ENCODE assay signal across 8 mouse cellular contexts in genomic region chr13:108347016-108347415, GRCm38 (mm10). TPM values are rescaled to one million over a fixed set of nuclear protein-coding genes. Genes with fewer than 3 reads are reported as not detected.
DNase-seq lines count a peak whose midpoint lies in the region.

No protein-coding gene starts in this region.

- peak; percentile 9 for DNase-seq in heart, adult 8-10 months (ENCODE audit: low spot score)
- no peak for DNase-seq in heart, postnatal 25 days (ENCODE audit: low spot score)
- peak; percentile 72 for DNase-seq in CD4-positive, CD25-positive, alpha-beta regulatory T cell, adult 2 months (ENCODE audit: low read depth, low spot score)
- DNase-seq in brain, adult 2 months (ENCODE audit: low read depth, low spot score): peak; percentile 83
- DNase-seq in frontal cortex, postnatal 36 days (ENCODE audit: low spot score in 2 of 2): peak; percentile 46 to 55
- DNase-seq in layer of hippocampus, postnatal 25 days (ENCODE audit: extremely low spot score in 1 of 2, low spot score in 1 of 2): peak; percentile 28 to 60
- peak; percentile 69 for DNase-seq in naive thymus-derived CD4-positive, alpha-beta T cell, adult 2 months (ENCODE audit: low read depth)
- DNase-seq in urinary bladder, adult 2 months (ENCODE audit: low spot score): no peak

- intact Hi-C loops in heart, postnatal 25 days (cut with DNase I): loop anchor here (1.0 kb wide), 1 partner anchor 865 kb away; no protein-coding TSS in a partner anchor

RNA-seq across cellular contexts. Expression of gene Depdc1b, which starts 30.9 kb away (rescaled TPM):
- under 1 TPM in 3 of 4 experiments, not detected in 1; 0.16 to 0.56 (median 0.43) TPM for total RNA-seq in heart, adult 8-10 months (2022)
- under 1 TPM; 0.31 to 0.64 TPM for total RNA-seq in heart, postnatal 25 days (2021)
- total RNA-seq in layer of hippocampus, postnatal 25 days (2021): 1 to 10 TPM; 1.1 TPM
- 0.37 and 0.56 TPM in 2 replicates for polyA plus RNA-seq in urinary bladder, adult 2 months (2012; rRNA removed)

Comparison
In these comparisons a context has a peak if more than half of its experiments do, and no peak if none do; other contexts are left out.
1. DNase-seq: peak in heart, adult 8-10 months (single experiment), CD4-positive, CD25-positive, alpha-beta regulatory T cell, adult 2 months (single experiment), brain, adult 2 months (single experiment), frontal cortex, postnatal 36 days (2 of 2), layer of hippocampus, postnatal 25 days (2 of 2) and naive thymus-derived CD4-positive, alpha-beta T cell, adult 2 months (single experiment); none in heart, postnatal 25 days (single experiment) and urinary bladder, adult 2 months (single experiment).